ENCODE assay signal across 32 mouse cellular contexts in the genomic region with DNA sequence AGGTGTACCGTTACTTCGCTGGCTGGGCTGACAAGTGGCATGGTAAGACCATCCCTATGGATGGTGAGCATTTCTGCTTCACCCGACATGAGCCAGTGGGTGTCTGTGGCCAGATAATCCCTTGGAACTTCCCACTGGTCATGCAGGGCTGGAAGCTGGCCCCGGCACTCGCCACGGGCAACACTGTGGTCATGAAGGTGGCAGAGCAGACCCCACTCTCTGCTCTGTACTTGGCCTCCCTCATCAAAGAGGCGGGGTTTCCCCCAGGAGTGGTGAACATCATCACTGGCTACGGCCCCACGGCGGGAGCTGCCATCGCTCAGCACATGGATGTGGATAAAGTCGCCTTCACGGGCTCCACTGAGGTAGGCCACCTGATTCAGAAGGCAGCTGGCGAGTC. TPM values are rescaled to one million over a fixed set of nuclear protein-coding genes. Genes with fewer than 3 reads are reported as not detected.
"Had no signal": no experiment of that assay in that cellular context is flagged by ENCODE, and none has a peak within 500 bp of the region (broad histone marks: within the 10 kb centered on the region; RNA-seq: fewer than 3 reads in every experiment).

No protein-coding gene starts in this region.

- H3K36me3 ChIP-seq: limb, embryonic 10.5 days; limb, embryonic 12.5 days had no signal

- H3K4me2 ChIP-seq: heart, embryonic 11.5 days; heart, embryonic 13.5 days; heart, embryonic 15.5 days; hindbrain, embryonic 13.5 days; hindbrain, embryonic 15.5 days; limb, embryonic 12.5 days; liver, embryonic 11.5 days; liver, embryonic 13.5 days; liver, embryonic 15.5 days had no signal

- H3K9ac ChIP-seq: heart, embryonic 13.5 days; heart, embryonic 15.5 days; hindbrain, embryonic 13.5 days; hindbrain, embryonic 15.5 days; limb, embryonic 12.5 days; liver, embryonic 13.5 days; liver, embryonic 15.5 days had no signal

- H3K27me3 ChIP-seq: heart, embryonic 13.5 days; heart, embryonic 15.5 days; hindbrain, embryonic 13.5 days; hindbrain, embryonic 15.5 days had no signal

- DNase-seq: gastrocnemius, postnatal 14 days; gastrocnemius, postnatal 36 days; heart, adult 18-20 months; heart, postnatal 14 days; heart, postnatal 36 days; kidney, adult 18-20 months; kidney, adult 8-10 months; kidney, postnatal 10 days; kidney, postnatal 36 days; layer of hippocampus, adult 9-11 months; layer of hippocampus, postnatal 36 days; liver; liver, embryonic 13.5 days had no signal

- H3K4me3 ChIP-seq: heart, embryonic 13.5 days; heart, embryonic 15.5 days; hindbrain, embryonic 13.5 days; hindbrain, embryonic 15.5 days; limb, embryonic 10.5 days; limb, embryonic 12.5 days; liver, embryonic 13.5 days; liver, embryonic 15.5 days had no signal

- H3K27ac ChIP-seq: heart, embryonic 13.5 days; heart, embryonic 15.5 days; hindbrain, embryonic 13.5 days; hindbrain, embryonic 15.5 days; hindbrain, postnatal 0 days; limb, embryonic 10.5 days; limb, embryonic 12.5 days; liver, embryonic 13.5 days; liver, embryonic 15.5 days had no signal

- H3K9me3 ChIP-seq: heart, embryonic 13.5 days; heart, embryonic 15.5 days; hindbrain, embryonic 13.5 days; hindbrain, embryonic 15.5 days; limb, embryonic 10.5 days; limb, embryonic 12.5 days; liver, embryonic 13.5 days; liver, embryonic 15.5 days had no signal

- ATAC-seq: hindbrain, postnatal 0 days had no signal

RNA-seq across cellular contexts. Expression of gene Igfbpl1, which starts 23.8 kb away (rescaled TPM):
- total RNA-seq: gastrocnemius, adult 18-20 months; gastrocnemius, adult 8-10 months; gastrocnemius, postnatal 14 days; gastrocnemius, postnatal 36 days; hematopoietic stem cell, adult 5-6 weeks had no signal
- polyA plus RNA-seq: kidney, embryonic 16.5 days; liver, embryonic 15.5 days had no signal

RNA-seq across cellular contexts. Expression of gene Stra6l, which starts 45.6 kb away (rescaled TPM):
- total RNA-seq: gastrocnemius, adult 18-20 months; gastrocnemius, adult 8-10 months; gastrocnemius, postnatal 14 days; gastrocnemius, postnatal 36 days; heart, adult 18-20 months; heart, adult 8-10 months; heart, postnatal 14 days; heart, postnatal 36 days; hematopoietic stem cell, adult 5-6 weeks; layer of hippocampus, adult 18-20 months; layer of hippocampus, postnatal 14 days; layer of hippocampus, postnatal 36 days; left cerebral cortex, postnatal 10 days; left cerebral cortex, postnatal 25 days had no signal
- polyA plus RNA-seq: heart, embryonic 11.5 days had no signal
